Mouse (Mus musculus) limb, embryonic 13.5 days (tissue): ENCODE results near the gene Tstd2. TPM values are rescaled to one million over a fixed set of nuclear protein-coding genes. Genes with fewer than 3 reads are reported as not detected.

Experiments used
- ATAC-seq: fragments of 200-750 bp; cut with Nextera tagmentation; 2 replicates; pipeline ENCODE4 v1.8.0; 2017; ENCODE audit warnings: low read depth, moderate number of reproducible peaks, moderate TSS enrichment; ENCODE audit not compliant: low FRiP score
- H3K27ac ChIP-seq: fragments of 300-500 bp; sonication (generic); 2 replicates; pipeline ENCODE4 v1.5.1; 2015; ENCODE audit warnings: inconsistent platforms, mild to moderate bottlenecking, moderate library complexity
- H3K27me3 ChIP-seq: fragments of 300-500 bp; sonication (generic); 2 replicates; pipeline ENCODE4 v1.6.1; 2015; ENCODE audit warnings: mild to moderate bottlenecking, inconsistent platforms
- H3K36me3 ChIP-seq: fragments of 300-500 bp; sonication (generic); 2 replicates; pipeline ENCODE4 v1.6.1; 2015; ENCODE audit warnings: inconsistent platforms, mild to moderate bottlenecking, moderate library complexity
- H3K4me1 ChIP-seq: fragments of 300-500 bp; sonication (generic); 2 replicates; pipeline ENCODE4 v1.6.1; 2015; ENCODE audit warnings: inconsistent platforms
- H3K4me2 ChIP-seq: fragments of 300-500 bp; sonication (generic); replicated peaks from 2 replicates; pipeline ENCODE4 v1.6.1; 2015; ENCODE audit warnings: inconsistent platforms, mild to moderate bottlenecking, moderate library complexity
- H3K4me3 ChIP-seq: fragments of 300-500 bp; sonication (generic); 2 replicates; pipeline ENCODE4 v1.5.1; 2015; ENCODE audit warnings: moderate library complexity, mild to moderate bottlenecking, inconsistent platforms
- H3K9ac ChIP-seq: fragments of 300-500 bp; sonication (generic); 2 replicates; pipeline ENCODE4 v1.6.1; 2015; ENCODE audit warnings: mild to moderate bottlenecking, inconsistent platforms
- H3K9me3 ChIP-seq: fragments of 300-500 bp; sonication (generic); 2 replicates; pipeline ENCODE4 v1.6.1; 2016; ENCODE audit warnings: inconsistent platforms
- WGBS: fragments of 180-500 bp; shearing (Covaris S2); methylation state at CpG from one replicate; pipeline ENCODE4 v1.1.7; 2015; 5-methylcytosine and 5-hydroxymethylcytosine counted together
- polyA plus RNA-seq: library from polyadenylated mRNA; unstranded; fragments of >200 nt; fragmentation: Nextera tagmentation; extraction: Ambion mirVana; gene quantifications from 2 replicates; pipeline ENCODE4 v1.2.1, GENCODE M21; 2015

Tstd2 gene
- polyA plus RNA-seq, 1 experiment from 2014 or later, result 51.0 TPM

DNA sequence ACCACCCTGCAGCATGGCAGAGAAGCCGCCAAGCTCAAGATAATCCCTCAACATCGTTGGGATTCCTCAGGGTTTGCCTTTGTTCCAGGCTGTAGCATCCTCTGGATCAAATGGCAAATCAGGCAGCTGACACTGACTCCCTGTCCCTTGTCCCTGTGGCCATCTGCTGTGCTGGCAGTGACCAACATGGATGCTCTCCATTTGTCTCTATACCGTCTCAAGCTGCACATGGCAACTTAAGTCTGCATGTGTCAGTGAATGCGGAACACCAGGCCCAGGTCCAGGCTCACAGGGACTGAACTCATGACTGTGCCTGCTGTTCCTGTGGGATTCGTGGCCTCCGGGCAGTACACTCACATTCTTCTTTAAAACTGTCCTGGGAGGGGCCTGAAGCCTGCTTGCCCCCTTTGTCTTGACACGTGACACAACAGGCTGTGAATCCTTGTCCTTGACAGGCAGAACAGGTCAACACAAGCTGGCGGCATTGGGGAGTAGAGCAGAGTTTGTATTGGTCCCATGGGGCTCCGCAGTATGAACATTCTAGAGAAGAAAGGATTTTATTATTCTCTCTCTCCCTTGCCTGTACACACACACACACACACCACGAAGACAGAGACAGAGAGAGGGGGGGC, 21.8 kb downstream of the Tstd2 start:
- ATAC-seq, result peak; percentile 36; the same call in 1 of the 2 replicates

DNA sequence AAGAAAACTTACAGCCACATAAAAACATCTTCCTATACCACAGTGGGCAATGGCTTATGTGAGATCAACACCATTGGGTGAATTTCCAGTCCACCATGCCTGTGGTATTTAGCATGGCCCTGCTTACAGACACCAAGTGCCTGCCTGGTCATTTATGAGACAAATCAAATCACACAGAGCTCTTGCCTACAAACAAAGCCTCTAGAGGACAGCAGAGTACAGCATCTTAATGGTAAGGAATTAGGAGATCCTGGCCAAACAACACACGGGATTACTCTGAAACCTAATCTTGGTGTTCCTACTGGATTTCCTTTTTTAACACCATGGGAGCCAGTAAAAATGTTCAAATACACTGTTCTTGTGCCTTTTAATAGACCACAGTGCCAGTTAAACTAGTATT, 23.2 kb downstream of the Tstd2 start:
- no peak for ATAC-seq
- Histone ChIP-seq H3K4me3 (no peak overlapping the region), H3K27me3 (no peaks in the 10 kb centered on the region), H3K9ac (no peak overlapping the region), H3K4me2 (no peak overlapping the region), H3K4me1 (no peaks in the 10 kb centered on the region), H3K27ac (no peak overlapping the region), H3K36me3 (peaks cover 70% of the 10 kb centered on the region), H3K9me3 (no peaks in the 10 kb centered on the region)
- 67% methylated on average over 1 of the region's 1 CpGs for WGBS

More for the DNA sequence above, 21.8 kb downstream of the Tstd2 start:
- Histone ChIP-seq H3K9me3 (no peaks in the 10 kb centered on the region), H3K4me2 (no peak overlapping the region), H3K27ac (no peak overlapping the region), H3K9ac (no peak overlapping the region), H3K27me3 (no peaks in the 10 kb centered on the region), H3K4me3 (no peak overlapping the region), H3K36me3 (peaks cover 83% of the 10 kb centered on the region), H3K4me1 (no peaks in the 10 kb centered on the region)
- WGBS, result 79% methylated on average over 10 of the region's 10 CpGs

DNA sequence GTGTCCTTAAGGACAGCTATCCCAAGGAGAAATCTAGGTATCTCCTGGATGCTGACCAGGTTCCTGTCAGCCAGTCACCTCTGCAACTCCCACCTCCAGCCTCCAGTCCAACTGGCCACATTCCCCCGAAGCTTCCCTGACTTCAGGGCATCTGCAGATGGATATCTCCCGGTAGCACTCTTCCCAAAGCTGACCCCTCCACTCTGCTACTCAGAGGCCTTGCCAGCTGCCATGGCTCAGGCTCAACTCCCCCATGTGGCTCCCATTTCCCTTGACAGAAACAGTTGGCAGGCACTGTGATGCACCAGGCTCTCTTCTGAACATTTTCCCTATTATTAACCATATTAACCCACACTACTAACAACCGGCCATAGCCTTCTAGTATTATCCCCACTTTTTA, 27.1 kb downstream of the Tstd2 start:
- WGBS, result 65% methylated on average over 3 of the region's 3 CpGs
- Histone ChIP-seq H3K36me3 (peaks cover 31% of the 10 kb centered on the region), H3K4me1 (no peaks in the 10 kb centered on the region), H3K27ac (no peak overlapping the region), H3K27me3 (no peaks in the 10 kb centered on the region), H3K9me3 (no peaks in the 10 kb centered on the region), H3K4me2 (no peak overlapping the region), H3K4me3 (no peak overlapping the region), H3K9ac (no peak overlapping the region)
- ATAC-seq, result no peak

DNA sequence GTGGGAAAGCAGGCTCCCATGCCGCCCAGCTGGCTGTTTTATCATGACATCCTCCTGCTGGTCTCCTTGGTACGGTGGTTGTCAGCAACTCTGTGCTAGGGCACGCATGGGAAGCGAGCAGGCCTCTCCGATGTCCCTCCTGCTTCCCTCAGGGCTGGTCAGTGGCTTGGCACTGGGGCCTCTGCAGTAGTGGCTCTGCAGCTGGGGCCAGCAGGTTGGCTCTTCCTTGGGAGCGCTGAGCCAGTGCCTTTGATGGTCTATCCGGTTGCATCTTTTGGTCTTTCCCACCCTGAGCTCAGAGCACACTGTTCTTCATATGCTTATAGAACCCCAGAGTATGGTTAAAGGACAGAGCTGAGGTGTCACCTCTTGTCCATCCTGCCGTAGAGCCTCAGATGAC, 28.4 kb downstream of the Tstd2 start:
- Histone ChIP-seq H3K9me3 (no peaks in the 10 kb centered on the region), H3K4me3 (no peak overlapping the region), H3K27ac (no peak overlapping the region), H3K9ac (no peak overlapping the region), H3K4me1 (no peaks in the 10 kb centered on the region), H3K27me3 (no peaks in the 10 kb centered on the region), H3K36me3 (peaks cover 19% of the 10 kb centered on the region), H3K4me2 (no peak overlapping the region)
- no peak for ATAC-seq
- WGBS, result 91% methylated on average over 8 of the region's 8 CpGs

DNA sequence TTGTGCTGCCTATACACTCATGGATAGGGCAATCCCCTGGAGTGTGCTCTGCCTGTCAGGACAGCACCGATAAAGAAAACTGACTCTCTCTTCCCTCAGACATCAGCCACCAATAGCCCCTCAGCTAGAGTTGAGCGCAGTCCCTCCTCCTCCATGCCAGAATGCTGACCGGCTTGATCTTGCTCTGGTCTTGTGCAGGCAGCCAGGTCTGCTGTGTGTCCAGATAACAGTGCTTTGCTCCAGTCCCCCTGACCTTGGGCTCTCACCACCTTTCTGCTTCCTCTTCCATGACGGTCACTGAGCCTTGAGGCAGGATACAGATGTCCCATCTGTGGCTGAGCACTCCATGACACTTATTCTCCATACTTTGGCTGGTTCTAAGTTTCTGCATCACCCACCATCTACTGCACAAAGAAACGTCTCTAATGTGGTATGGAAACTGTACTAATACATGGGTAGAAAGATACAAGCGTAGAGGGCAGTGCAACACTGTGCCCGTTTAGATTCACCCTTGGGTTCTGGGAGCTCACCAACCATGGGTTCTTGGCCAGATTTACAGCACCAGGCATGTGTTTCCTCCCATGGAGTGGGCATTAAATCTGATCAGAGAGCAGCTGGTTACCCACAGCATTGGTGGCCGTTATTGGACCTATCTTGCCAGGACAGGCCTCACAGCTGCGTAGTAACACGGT, 36.3 kb downstream of the Tstd2 start:
- no peaks in the 10 kb centered on the region for H3K36me3 ChIP-seq
- no peak overlapping the region for H3K9ac ChIP-seq
- 92% methylated on average over 10 of the region's 10 CpGs for WGBS
- 0 out of 2 replicates have a peak, but pooled peaks cover 4% of the 10 kb centered on the region for H3K9me3 ChIP-seq
- H3K4me1 ChIP-seq, result peaks cover 14% of the 10 kb centered on the region
- 0 out of 2 replicates have a peak overlapping the region, but pooled peaks have one; percentile 6 for H3K27ac ChIP-seq
- ATAC-seq, result no peak
- no peak overlapping the region for H3K4me2 ChIP-seq
- H3K4me3 ChIP-seq, result no peak overlapping the region
- H3K27me3 ChIP-seq, result no peaks in the 10 kb centered on the region

DNA sequence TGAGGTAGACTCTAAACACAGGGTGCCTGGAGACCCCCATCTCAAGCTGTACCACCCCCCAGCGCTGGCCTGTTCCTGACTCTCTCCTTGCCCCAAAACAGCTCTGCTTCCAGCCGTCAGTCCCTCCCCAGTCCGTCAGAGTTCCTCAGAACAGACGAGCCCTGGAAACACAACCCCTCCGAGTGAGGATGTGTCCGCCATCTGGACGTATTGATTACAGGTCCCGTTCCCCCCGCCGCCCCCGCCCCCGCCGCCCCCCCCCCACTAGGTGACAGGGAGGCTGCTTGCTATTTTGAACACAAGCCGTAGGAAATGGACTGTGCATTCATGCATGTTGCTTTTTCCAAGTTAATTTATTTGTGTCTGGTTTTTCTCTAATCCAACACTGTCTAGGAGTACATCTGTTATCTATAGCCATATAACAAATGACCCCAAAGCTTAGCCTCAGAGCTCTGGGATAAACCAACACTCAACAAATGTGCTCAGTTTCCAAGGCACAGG, 37.2 kb downstream of the Tstd2 start:
- H3K36me3 ChIP-seq, result no peaks in the 10 kb centered on the region
- ATAC-seq, result peak; percentile 84
- H3K4me2 ChIP-seq, result 0 out of 2 replicates have a peak overlapping the region, but pooled peaks have one; percentile 7
- H3K4me1 ChIP-seq, result peaks cover 14% of the 10 kb centered on the region
- H3K9ac ChIP-seq, result no peak overlapping the region
- WGBS, result 12% methylated on average over 14 of the region's 14 CpGs
- 0 out of 2 replicates have a peak, but pooled peaks cover 4% of the 10 kb centered on the region for H3K9me3 ChIP-seq
- H3K4me3 ChIP-seq, result no peak overlapping the region
- peak overlapping the region; percentile 52; the same call in 1 of the 2 replicates for H3K27ac ChIP-seq
- no peaks in the 10 kb centered on the region for H3K27me3 ChIP-seq

DNA sequence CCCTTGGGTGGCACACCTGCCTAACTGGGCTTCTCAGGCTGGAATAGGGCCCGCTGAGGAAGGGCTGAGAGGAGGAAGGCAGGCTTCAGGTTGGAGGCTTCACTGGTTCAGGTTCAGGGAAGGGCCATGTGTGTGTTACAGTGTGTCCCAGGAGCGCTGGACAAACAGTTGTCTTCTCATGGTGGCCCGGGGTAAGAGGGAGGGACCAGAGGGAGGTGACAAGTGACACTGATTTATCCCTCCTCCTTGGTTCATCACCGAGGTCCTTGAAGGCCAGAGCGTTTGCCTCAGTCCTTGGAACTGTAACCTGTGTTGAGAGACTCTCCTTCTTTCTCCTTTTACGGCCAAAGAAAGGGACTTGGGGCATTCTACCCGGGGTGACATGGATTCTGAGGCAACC, 38.0 kb downstream of the Tstd2 start:
- H3K4me2 ChIP-seq, result 0 out of 2 replicates have a peak overlapping the region, but pooled peaks have one; percentile 7
- H3K4me1 ChIP-seq, result peaks cover 14% of the 10 kb centered on the region
- H3K27me3 ChIP-seq, result no peaks in the 10 kb centered on the region
- no peak for ATAC-seq
- H3K36me3 ChIP-seq, result no peaks in the 10 kb centered on the region
- H3K27ac ChIP-seq, result peak overlapping the region; percentile 52; the same call in 1 of the 2 replicates
- H3K9ac ChIP-seq, result no peak overlapping the region
- 51% methylated on average over 7 of the region's 7 CpGs for WGBS
- no peak overlapping the region for H3K4me3 ChIP-seq
- 0 out of 2 replicates have a peak, but pooled peaks cover 4% of the 10 kb centered on the region for H3K9me3 ChIP-seq

DNA sequence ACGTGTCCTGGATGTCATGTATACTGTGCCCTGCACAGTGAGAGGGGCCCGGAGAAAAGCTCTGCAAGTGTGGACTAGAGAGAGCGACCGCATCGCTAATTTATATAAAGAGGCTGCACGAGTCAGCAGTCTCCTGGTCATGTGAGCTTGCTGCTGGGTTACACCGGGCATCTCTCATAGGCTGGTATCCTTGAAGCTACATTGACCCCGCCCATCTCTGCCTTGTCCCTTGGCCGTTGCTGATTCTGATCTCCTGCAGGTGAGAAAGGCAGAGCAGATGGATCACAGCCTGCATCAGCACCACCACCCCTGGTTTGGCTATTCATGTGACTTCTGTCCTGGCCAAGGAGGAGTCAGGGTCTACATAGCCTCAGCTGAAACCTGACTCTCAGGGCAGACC, 39.4 kb downstream of the Tstd2 start:
- no peaks in the 10 kb centered on the region for H3K27me3 ChIP-seq
- no peak for ATAC-seq
- 77% methylated on average over 9 of the region's 9 CpGs for WGBS
- H3K4me2 ChIP-seq, result no peak overlapping the region
- peaks cover 14% of the 10 kb centered on the region for H3K4me1 ChIP-seq
- 0 out of 2 replicates have a peak, but pooled peaks cover 4% of the 10 kb centered on the region for H3K9me3 ChIP-seq
- no peak overlapping the region for H3K27ac ChIP-seq
- H3K4me3 ChIP-seq, result no peak overlapping the region
- H3K9ac ChIP-seq, result no peak overlapping the region
- H3K36me3 ChIP-seq, result no peaks in the 10 kb centered on the region

DNA sequence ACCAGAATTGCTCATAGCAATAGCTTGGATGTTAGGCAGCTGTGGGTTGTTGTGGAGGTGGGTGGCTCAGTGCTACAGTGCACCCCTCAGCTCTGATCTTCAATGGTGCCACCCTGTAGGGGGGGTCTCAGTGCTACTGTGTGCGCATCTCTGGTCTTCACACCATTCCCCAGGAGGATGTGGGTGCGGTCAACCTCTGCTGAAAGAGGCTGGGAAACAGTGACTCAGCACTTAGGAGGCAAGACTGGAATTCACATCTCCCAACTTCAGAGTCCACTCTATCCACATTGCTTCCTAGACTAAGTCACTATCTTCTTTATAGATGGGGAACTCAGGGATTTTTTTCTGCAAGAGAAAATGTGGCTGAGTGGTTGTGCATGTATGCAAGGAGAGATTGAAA, 40.9 kb downstream of the Tstd2 start:
- H3K4me1 ChIP-seq, result peaks cover 14% of the 10 kb centered on the region
- no peaks in the 10 kb centered on the region for H3K27me3 ChIP-seq
- H3K36me3 ChIP-seq, result no peaks in the 10 kb centered on the region
- 0 out of 2 replicates have a peak, but pooled peaks cover 4% of the 10 kb centered on the region for H3K9me3 ChIP-seq
- no peak overlapping the region for H3K4me3 ChIP-seq
- 81% methylated on average over 2 of the region's 2 CpGs for WGBS
- ATAC-seq, result no peak
- no peak overlapping the region for H3K4me2 ChIP-seq
- H3K9ac ChIP-seq, result no peak overlapping the region
- no peak overlapping the region for H3K27ac ChIP-seq

DNA sequence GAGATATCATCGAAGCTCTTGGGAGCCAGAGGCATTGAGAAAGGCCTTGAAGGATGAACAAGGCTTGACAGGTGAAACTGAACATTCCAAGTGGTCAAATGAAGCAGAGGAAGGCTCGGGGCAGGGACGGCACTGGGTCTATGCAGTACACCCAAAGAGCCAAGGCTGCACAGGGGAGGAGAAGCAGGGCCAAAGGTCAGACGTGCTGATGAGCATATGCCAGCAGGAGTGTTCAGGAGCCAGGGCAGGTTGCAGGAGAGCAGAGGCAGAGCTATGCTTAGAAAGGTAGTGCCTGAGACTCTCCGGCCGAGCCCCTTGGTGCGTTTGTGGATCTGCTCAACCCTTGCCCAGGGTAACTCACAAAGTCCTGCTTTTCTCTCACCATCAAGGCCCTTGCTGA, 41.9 kb downstream of the Tstd2 start:
- Histone ChIP-seq H3K4me3 (no peak overlapping the region), H3K27ac (no peak overlapping the region), H3K4me2 (no peak overlapping the region), H3K4me1 (peaks cover 14% of the 10 kb centered on the region), H3K36me3 (no peaks in the 10 kb centered on the region), H3K9me3 (no peaks in the 10 kb centered on the region), H3K9ac (no peak overlapping the region), H3K27me3 (no peaks in the 10 kb centered on the region)
- 86% methylated on average over 7 of the region's 7 CpGs for WGBS
- ATAC-seq, result no peak

DNA sequence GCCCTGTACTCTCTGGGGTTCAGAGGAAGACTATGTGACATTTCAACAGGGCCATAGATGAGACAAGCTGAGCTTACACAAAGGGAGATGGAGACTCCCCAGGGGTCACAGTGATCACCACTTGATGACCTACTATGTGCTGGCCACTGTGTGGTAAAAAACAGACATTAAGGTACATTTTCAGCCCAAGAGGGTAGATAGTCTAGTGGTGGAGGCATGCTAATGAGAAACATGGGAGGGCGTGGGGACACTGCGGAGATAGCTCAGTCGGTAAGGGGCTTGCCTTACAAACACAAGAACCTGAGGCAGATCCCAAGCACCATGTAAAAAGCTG, 42.7 kb downstream of the Tstd2 start:
- Histone ChIP-seq H3K4me3 (no peak overlapping the region), H3K27ac (no peak overlapping the region), H3K27me3 (no peaks in the 10 kb centered on the region), H3K9me3 (no peaks in the 10 kb centered on the region), H3K4me2 (no peak overlapping the region), H3K36me3 (no peaks in the 10 kb centered on the region), H3K4me1 (peaks cover 7% of the 10 kb centered on the region; the same call in 1 of the 2 replicates), H3K9ac (no peak overlapping the region)
- no peak for ATAC-seq
- WGBS, result 87% methylated on average over 3 of the region's 3 CpGs
